Mouse (Mus musculus) CH12.LX (cell line): ENCODE data around the gene Themis.

ENCODE experiments used
- CHD1 ChIP-seq: IDR thresholded peaks from 2 replicates; pipeline ENCODE4 v1.6.1; 2012; ENCODE audit warnings: low read depth, low read length, improper control_type of control experiment, inconsistent platforms
- CTCF ChIP-seq, 2 experiments: IDR thresholded peaks in 1 of 2; conservative IDR thresholded peaks in 1 of 2; 2 replicates each; pipeline ENCODE4 v1.5.1; 2011 to 2012; ENCODE audit warnings: low read depth in 2 of 2, low read length in 2 of 2, improper control_type of control experiment in 1 of 2, inconsistent platforms in 1 of 2, mild to moderate bottlenecking in 1 of 2, moderate library complexity in 1 of 2
- EP300 ChIP-seq: IDR thresholded peaks from 2 replicates; pipeline ENCODE4 v1.6.1; 2011; ENCODE audit warnings: low read length, improper control_type of control experiment
- GABPA ChIP-seq: IDR thresholded peaks from 2 replicates; pipeline ENCODE4 v1.6.1; 2012; ENCODE audit warnings: low read depth, low read length, improper control_type of control experiment, inconsistent platforms; ENCODE audit not compliant: insufficient replicate concordance
- JUN ChIP-seq: IDR thresholded peaks from 2 replicates; pipeline ENCODE4 v1.6.1; 2011; ENCODE audit warnings: low read depth, mild to moderate bottlenecking, low read length, improper control_type of control experiment, moderate library complexity; ENCODE audit not compliant: insufficient read depth
- KAT2A ChIP-seq: IDR thresholded peaks from 2 replicates; pipeline ENCODE4 v1.6.1; 2012; ENCODE audit warnings: low read length, improper control_type of control experiment, inconsistent platforms; ENCODE audit not compliant: insufficient replicate concordance
- MAX ChIP-seq: IDR thresholded peaks from 2 replicates; pipeline ENCODE4 v1.6.1; 2011; ENCODE audit warnings: low read length, improper control_type of control experiment
- MEF2A ChIP-seq: IDR thresholded peaks from 2 replicates; pipeline ENCODE4 v1.6.1; 2014; ENCODE audit warnings: low read depth, mild to moderate bottlenecking, inconsistent platforms, low read length, improper control_type of control experiment, borderline replicate concordance
- MXI1 ChIP-seq: IDR thresholded peaks from 2 replicates; pipeline ENCODE4 v1.6.1; 2011; ENCODE audit warnings: mild to moderate bottlenecking, low read depth, low read length, improper control_type of control experiment
- NELFE ChIP-seq: IDR thresholded peaks from 2 replicates; pipeline ENCODE4 v1.6.1; 2011; ENCODE audit warnings: low read depth, low read length, improper control_type of control experiment
- POLR2A ChIP-seq: IDR thresholded peaks from 2 replicates; pipeline ENCODE4 v1.6.1; 2011; ENCODE audit warnings: low read depth, mild to moderate bottlenecking, improper control_type of control experiment, low read length
- POLR2AphosphoS2 ChIP-seq: IDR thresholded peaks from 2 replicates; pipeline ENCODE4 v1.6.1; 2011; ENCODE audit warnings: low read depth, low read length, improper control_type of control experiment
- USF1 ChIP-seq: IDR thresholded peaks from 2 replicates; pipeline ENCODE4 v1.6.1; 2014; ENCODE audit warnings: low read depth, mild to moderate bottlenecking, inconsistent platforms, low read length, improper control_type of control experiment
- USF2 ChIP-seq: conservative IDR thresholded peaks from 2 replicates; pipeline ENCODE4 v1.6.1; 2011; ENCODE audit warnings: low read depth, low read length, improper control_type of control experiment

DNA sequence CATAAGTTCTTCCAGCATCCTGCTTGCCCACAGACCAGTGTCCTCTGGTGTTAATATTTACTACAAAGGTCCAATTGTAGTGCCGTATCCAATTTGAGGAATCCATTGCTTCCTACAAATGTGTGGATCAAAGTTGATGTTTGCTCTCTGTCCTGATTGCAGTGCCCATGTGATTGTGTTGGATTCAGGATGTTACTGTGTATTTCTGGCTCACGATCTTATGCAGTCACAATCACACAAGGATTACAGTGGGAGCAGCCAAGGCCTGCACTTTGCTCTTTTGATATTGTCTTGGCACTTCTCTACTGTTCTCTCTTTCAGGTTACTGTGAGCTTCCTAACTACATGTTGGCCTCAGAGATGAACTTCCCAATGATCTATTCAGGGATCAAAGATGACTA lies 20.3 kb upstream of the Themis start:
- TF ChIP-seq POLR2A (no peak), EP300 (no peak), USF1 (no peak), CTCF (conservative IDR thresholded peaks at IDR 0.05 in 1 of 2, IDR thresholded peaks at IDR 0.05 in 1 of 2; ENCODE audit: low read depth in 2 of 2, low read length in 2 of 2) (no peak), MXI1 (no peak), KAT2A (no peak), GABPA (no peak), MAX (no peak), USF2 (no peak), MEF2A (no peak), POLR2AphosphoS2 (no peak), NELFE (no peak), CHD1 (no peak), JUN (no peak)
